Mouse (Mus musculus): ENCODE measurements around the gene D17Wsu92e.

D17Wsu92e gene

GRCm38 (mm10) chr17:27790976-27791375 lies 29.5 kb downstream of the D17Wsu92e start:
- in situ Hi-C loops (cut with MseI, MboI), result no loop called here

DNA sequence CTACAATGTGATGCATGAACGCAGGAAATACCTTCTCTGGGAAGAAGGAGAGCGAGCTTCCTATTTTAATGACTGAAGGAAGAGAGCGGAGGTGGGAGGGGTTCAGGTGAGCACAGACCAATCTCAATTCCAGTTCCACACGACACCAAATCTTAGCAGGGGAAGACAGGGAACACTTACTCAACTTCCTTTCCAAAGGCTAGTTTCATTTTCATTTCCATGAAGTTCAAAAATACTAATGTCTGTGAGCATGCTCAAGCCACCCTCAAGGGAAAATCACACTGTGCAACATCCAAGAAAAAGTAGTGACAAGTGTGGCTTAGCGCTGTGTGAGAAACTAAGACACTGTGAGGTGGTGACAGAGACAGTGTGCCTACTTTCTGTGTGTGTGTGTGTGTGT lies 30.4 kb downstream of the D17Wsu92e start:
- in situ Hi-C loops (cut with MseI, MboI), result no loop called here

- in situ Hi-C loops (cut with MseI, MboI), result no loop called here
Observed at GRCm38 (mm10) chr17:27788456-27789172, 31.8 kb downstream of the D17Wsu92e start.

- in situ Hi-C loops (cut with MseI, MboI), result no loop called here
Observed at GRCm38 (mm10) chr17:27783567-27783966, 36.9 kb downstream of the D17Wsu92e start.

GRCm38 (mm10) chr17:27781059-27781687 lies 39.3 kb downstream of the D17Wsu92e start:
- in situ Hi-C loops (cut with MseI, MboI), result no loop called here

DNA sequence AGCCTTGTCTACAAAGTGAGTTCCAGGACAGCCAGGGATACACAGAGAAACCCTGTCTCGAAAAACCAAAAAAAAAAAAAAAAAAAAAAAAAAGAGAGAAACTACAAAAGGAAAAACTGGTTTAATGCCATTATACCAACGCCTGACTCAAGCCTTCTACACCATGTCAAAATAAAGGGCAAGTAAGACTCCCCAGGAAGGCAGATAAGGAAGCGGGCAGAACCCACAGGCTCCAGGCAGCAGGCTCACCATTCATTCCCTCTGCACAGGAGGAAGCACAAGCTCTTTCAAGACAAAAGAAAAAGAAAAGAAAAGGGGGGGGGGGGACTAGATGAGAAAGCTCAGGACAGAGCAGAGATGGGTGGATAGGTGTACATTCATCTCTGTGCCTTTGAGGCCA lies 40.7 kb downstream of the D17Wsu92e start:
- in situ Hi-C loops (cut with MseI, MboI), result no loop called here

- in situ Hi-C loops (cut with MseI, MboI), result no loop called here
Observed at GRCm38 (mm10) chr17:27778671-27779355, 41.6 kb downstream of the D17Wsu92e start.

DNA sequence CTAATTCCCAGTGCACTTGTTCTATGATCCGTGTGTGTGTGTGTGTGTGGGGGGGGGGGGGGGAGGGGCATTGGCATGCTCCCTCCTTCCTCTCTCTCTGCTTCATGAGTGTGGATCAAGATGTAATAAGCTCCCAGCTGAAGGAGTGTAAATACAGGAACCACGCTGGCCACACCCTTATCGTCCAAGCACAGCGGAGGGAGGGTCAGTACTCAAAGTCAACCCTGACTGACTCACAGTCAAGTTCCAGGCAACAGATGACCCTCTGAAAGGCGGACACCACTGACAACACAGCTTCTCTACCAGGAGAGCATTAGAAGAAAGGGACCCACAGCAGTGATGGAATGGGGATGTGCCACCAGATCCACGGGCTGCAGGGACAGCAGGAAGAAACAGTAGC lies 42.6 kb downstream of the D17Wsu92e start:
- in situ Hi-C loops (cut with MseI, MboI), result no loop called here

DNA sequence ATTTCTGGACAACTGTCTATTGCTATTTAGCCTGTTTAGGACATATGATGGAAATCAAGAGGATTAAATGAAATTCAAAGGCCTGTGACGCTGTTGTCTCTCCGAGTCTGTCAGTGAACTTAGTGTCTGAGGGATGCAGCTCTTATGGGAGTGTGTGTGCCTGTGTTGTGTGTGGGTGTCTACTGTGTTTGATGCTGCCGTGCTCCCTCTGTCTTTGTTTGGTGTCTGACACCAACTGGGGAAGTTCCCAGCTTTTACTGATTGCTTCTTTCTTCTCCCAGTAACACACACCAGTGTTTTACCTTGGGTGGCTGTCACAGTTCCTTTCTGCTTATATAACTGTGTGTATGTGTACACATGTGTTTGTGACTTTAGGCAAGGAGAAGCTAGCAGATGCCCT lies 46.2 kb downstream of the D17Wsu92e start:
- in situ Hi-C loops (cut with MseI, MboI), result no loop called here

- in situ Hi-C loops (cut with MseI, MboI), result no loop called here
Observed at GRCm38 (mm10) chr17:27771616-27772015, 48.8 kb downstream of the D17Wsu92e start.

- in situ Hi-C loops (cut with MseI, MboI), result loop anchor here in 1 of 2 experiments (5.0 kb wide), 1 partner anchor 117 kb away; no protein-coding TSS in a partner anchor
Observed at GRCm38 (mm10) chr17:27768817-27769542, 51.5 kb downstream of the D17Wsu92e start.

DNA sequence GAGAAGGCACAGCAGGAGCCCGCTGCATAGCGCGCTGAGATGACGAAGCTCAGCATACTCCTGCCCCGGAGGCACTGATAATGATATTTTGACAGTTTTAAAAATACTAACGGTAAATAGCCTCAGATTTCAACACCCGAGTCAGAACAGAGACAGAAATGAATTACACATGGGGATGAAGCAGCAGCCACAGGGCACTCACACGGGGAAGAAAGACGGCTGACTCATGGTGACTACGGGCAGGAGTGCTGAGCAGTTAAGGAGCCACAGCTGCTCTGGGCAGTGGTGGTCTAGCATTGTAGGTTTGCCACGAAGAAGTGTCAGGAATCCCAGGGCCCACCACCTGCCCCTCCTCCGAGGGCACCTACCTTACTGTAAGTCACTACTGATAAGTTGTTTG lies 52.9 kb downstream of the D17Wsu92e start:
- in situ Hi-C loops (cut with MseI, MboI), result loop anchor here in 1 of 2 experiments (5.0 kb wide), 1 partner anchor 115 kb away; no protein-coding TSS in a partner anchor

GRCm38 (mm10) chr17:27767120-27767519 lies 53.3 kb downstream of the D17Wsu92e start:
- in situ Hi-C loops (cut with MseI, MboI), result loop anchor here in 1 of 2 experiments (5.0 kb wide), 1 partner anchor 115 kb away; no protein-coding TSS in a partner anchor

- in situ Hi-C loops (cut with MseI, MboI), result loop anchor here in 1 of 2 experiments (5.0 kb wide), 1 partner anchor 113 kb away; no protein-coding TSS in a partner anchor
Observed at GRCm38 (mm10) chr17:27765066-27765465, 55.4 kb downstream of the D17Wsu92e start.

- in situ Hi-C loops (cut with MseI, MboI), result no loop called here
Observed at GRCm38 (mm10) chr17:27764453-27764852, 56.0 kb downstream of the D17Wsu92e start.

GRCm38 (mm10) chr17:27762884-27763283 lies 57.6 kb downstream of the D17Wsu92e start:
- in situ Hi-C loops (cut with MseI, MboI), result no loop called here

DNA sequence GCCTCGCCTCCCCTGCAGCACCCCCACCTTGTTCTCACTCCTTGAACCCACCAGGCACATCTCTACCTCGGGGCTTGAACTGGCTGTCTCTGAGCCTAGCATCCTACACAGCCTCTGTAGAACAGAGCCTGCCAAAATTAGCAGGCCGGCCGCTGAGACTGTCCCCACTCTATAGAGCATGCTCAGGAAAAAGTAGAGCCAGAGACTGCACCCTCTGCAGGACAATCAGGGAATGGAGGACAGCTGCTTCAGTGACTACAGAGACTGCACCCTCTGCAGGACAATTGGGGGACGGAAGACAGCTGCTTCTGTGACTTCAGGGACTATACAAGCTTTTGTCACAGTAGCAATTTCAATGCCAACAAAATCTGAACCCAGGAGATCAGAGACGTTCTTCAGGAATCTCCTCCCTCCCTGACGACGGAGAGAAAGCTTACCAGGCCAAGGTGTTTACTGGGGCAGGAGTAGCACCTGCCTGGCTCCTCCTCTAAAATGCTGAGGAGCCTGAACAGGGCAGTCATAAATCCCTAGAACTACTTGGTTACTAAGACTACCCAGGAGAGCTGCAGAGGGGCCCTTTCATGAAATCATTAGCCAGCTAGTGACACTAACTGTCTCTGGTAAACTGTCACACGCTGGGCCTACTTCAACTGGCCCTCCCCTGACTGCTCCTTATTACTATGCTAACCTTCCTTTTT lies 58.7 kb downstream of the D17Wsu92e start:
- in situ Hi-C loops (cut with MseI, MboI), result no loop called here

- in situ Hi-C loops (cut with MseI, MboI), result no loop called here
Observed at GRCm38 (mm10) chr17:27760169-27760568, 60.3 kb downstream of the D17Wsu92e start.

GRCm38 (mm10) chr17:27751314-27752202 lies 68.9 kb downstream of the D17Wsu92e start:
- in situ Hi-C loops (cut with MseI, MboI), result no loop called here

GRCm38 (mm10) chr17:27750451-27750942 lies 70.0 kb downstream of the D17Wsu92e start:
- in situ Hi-C loops (cut with MseI, MboI), result no loop called here

Data from mouse trophoblast stem cell (cell line).